ENCODE assay signal across 7 mouse cellular contexts in the genomic region with DNA sequence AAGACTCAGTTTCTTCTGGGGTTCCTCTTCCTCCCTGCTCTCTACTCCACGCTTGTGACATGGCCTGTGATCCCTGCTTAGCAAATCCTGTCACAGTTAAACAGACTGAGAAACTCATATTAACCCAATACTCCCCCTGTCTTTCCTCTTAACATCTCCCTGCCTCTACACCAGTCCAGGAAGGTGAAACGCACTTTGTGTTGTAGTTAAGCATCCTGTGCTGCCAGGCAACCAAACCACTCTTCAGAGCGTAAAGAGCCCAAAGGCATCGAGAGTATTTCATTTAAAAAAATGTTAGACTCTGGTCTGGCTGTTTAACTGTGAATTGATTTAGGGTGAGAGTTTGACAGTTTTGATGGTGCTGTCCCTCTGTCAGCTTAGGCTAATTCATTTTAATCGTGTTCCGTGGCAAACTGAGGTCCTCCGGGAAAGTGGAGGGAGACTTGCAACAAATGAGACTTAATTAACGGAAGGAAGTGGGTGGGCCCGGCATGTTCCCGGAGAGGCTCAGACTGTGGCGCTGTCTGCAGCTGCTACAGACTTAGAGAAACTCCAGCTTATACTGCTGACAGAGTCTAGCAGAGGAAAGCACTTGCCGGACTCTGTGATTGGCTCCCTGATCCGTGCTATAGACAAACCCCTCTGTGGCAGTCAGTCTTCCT. TPM values are rescaled to one million over a fixed set of nuclear protein-coding genes. Genes with fewer than 3 reads are reported as not detected.
DNase-seq lines count a peak whose midpoint lies in the region; ATAC-seq lines count a peak whose summit lies in the region.

No protein-coding gene starts in this region.

- peak; percentile 83 for ATAC-seq in CD4-positive, CD25-positive, alpha-beta regulatory T cell, adult 4 months
- peak; percentile 71; the same call in 1 of the 2 replicates for ATAC-seq in kidney, embryonic 14.5 days (ENCODE audit: low FRiP score, low TSS enrichment)

- no peaks in the 10 kb centered on the region for H3K27me3 ChIP-seq in kidney, embryonic 14.5 days (ENCODE audit: control insufficient read depth, insufficient read depth, low read length)

- peak overlapping the region; percentile 24; the same call in 1 of the 2 replicates for H3K27ac ChIP-seq in kidney, embryonic 14.5 days (ENCODE audit: low read depth, low read length)

- H3K4me1 ChIP-seq in kidney, embryonic 14.5 days (ENCODE audit: control insufficient read depth, insufficient read depth, low read length) = peaks cover 4% of the 10 kb centered on the region; the same call in 1 of the 2 replicates

- H3K4me2 ChIP-seq in kidney, embryonic 14.5 days (replicated peaks; ENCODE audit: low read depth, low read length) = peak overlapping the region; percentile 26

- 8% methylated on average over 13 of the region's 13 CpGs for WGBS in kidney, embryonic 14.5 days

- no peak overlapping the region for H3K4me3 ChIP-seq in kidney, embryonic 14.5 days (ENCODE audit: low read length)

- no peaks in the 10 kb centered on the region for H3K36me3 ChIP-seq in kidney, embryonic 14.5 days (ENCODE audit: control insufficient read depth, insufficient read depth, low read length)

- peak; percentile 70 for DNase-seq in CD4-positive helper T cell, adult 2 months (ENCODE audit: low read depth, low spot score)
- peak; percentile 57 to 71 for DNase-seq in heart, adult 9 months (ENCODE audit: low spot score in 2 of 2)
- DNase-seq in lung, postnatal 4 days = peak; percentile 61 to 77
- DNase-seq in urinary bladder, postnatal 25 days (ENCODE audit: low spot score) = no peak
- no peak for DNase-seq in ovary, postnatal 36 days (ENCODE audit: low spot score)

- H3K9ac ChIP-seq in kidney, embryonic 14.5 days (ENCODE audit: low read depth, low read length) = peak overlapping the region; percentile 12; the same call in 1 of the 2 replicates

- no peaks in the 10 kb centered on the region for H3K9me3 ChIP-seq in kidney, embryonic 14.5 days (ENCODE audit: control insufficient read depth, low read length)

RNA-seq across cellular contexts. Expression of a gene that starts 52.9 kb away (rescaled TPM):
- under 1 TPM; 0.24 to 0.62 TPM for polyA plus RNA-seq in CD4-positive, CD25-positive, alpha-beta regulatory T cell, adult 4 months (2017; shearing (Covaris generic))
- polyA plus RNA-seq in kidney, embryonic 14.5 days (2014; fragmentation: Nextera tagmentation; extraction: Ambion mirVana) = 4.4 and 4.8 TPM in 2 replicates

Comparison
In these comparisons a context has a peak if more than half of its experiments do, and no peak if none do; other contexts are left out.
1. DNase-seq: peak in CD4-positive helper T cell, adult 2 months (single experiment), heart, adult 9 months (2 of 2) and lung, postnatal 4 days (2 of 2); none in urinary bladder, postnatal 25 days (single experiment) and ovary, postnatal 36 days (single experiment).